20 mouse cellular contexts compared by ENCODE assay signal in the genomic region with DNA sequence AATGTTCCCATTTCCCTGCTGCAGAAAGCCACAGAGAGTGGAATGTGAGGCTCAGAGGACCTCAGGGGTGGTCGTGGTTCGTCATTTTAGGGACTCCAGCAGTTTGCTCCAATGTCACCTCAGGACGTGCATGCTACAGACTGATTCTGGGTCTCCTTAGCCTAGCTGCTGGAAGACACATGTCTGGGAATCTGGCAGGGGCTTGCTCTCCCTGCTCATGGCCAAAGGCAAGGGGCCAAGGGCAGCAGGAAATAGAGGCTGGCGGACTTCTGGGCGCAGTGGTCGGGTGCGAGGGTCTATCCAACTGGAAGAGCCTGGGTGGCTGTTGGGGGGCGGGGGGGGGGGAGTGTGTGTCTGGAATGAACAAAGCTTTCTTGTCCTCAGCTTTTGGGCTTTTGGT. TPM values are rescaled to one million over a fixed set of nuclear protein-coding genes. Genes with fewer than 3 reads are reported as not detected.
A peak's percentile ranks its signal among the peaks of the same experiment; 100 is the strongest.
DNase-seq lines count a peak whose midpoint lies in the region; ATAC-seq and TF ChIP-seq lines count a peak whose summit lies in the region.
"Not testable (repeated sequence)": the region's sequence is repeated elsewhere in the genome, so short reads cannot be mapped to it uniquely, and the experiment has no call there.
"Had no signal": no experiment of that assay in that cellular context is flagged by ENCODE, and none has a peak within 500 bp of the region (broad histone marks: within the 10 kb centered on the region; RNA-seq: fewer than 3 reads in every experiment).

No protein-coding gene starts in this region.

- not testable (repeated sequence) for H3K4me3 ChIP-seq in forebrain, postnatal 0 days (ENCODE audit: low read depth, low read length); hindbrain, embryonic 16.5 days (ENCODE audit: low read length); lung, embryonic 15.5 days; lung, embryonic 16.5 days (ENCODE audit: low read length)

- no CpG with 5 or more reads among the region's 8 CpGs for WGBS in forebrain, postnatal 0 days
- WGBS in hindbrain, embryonic 16.5 days, result no CpG with 5 or more reads among the region's 8 CpGs
- WGBS in lung, embryonic 15.5 days, result no CpG with 5 or more reads among the region's 8 CpGs
- no CpG with 5 or more reads among the region's 8 CpGs for WGBS in lung, embryonic 16.5 days

- not testable (repeated sequence) for H3K4me1 ChIP-seq in forebrain, postnatal 0 days (ENCODE audit: insufficient read depth); hindbrain, embryonic 16.5 days (ENCODE audit: control insufficient read depth, insufficient read depth, low read depth, low read length); lung, embryonic 15.5 days; lung, embryonic 16.5 days (replicated peaks; ENCODE audit: control insufficient read depth, insufficient read depth, low read length)

- TF ChIP-seq CTCF in forebrain, postnatal 0 days (IDR thresholded peaks at IDR 0.05; ENCODE audit: low read depth), result not testable (repeated sequence)

- H3K9ac ChIP-seq in forebrain, postnatal 0 days; hindbrain, embryonic 16.5 days (ENCODE audit: low read depth, low read length); lung, embryonic 15.5 days; lung, embryonic 16.5 days (ENCODE audit: low read length): not testable (repeated sequence)

- H3K9me3 ChIP-seq in forebrain, postnatal 0 days (ENCODE audit: low read length); hindbrain, embryonic 16.5 days (ENCODE audit: control insufficient read depth, low read length); lung, embryonic 15.5 days; lung, embryonic 16.5 days (ENCODE audit: control insufficient read depth, low read length): not testable (repeated sequence)

- not testable (repeated sequence) for DNase-seq in forebrain, postnatal 0 days

- peak; percentile 64 for ATAC-seq in forebrain, postnatal 0 days
- ATAC-seq in hindbrain, embryonic 16.5 days, result 0 out of 2 replicates have a peak, but pooled peaks have one; percentile 30
- peak; percentile 31; the same call in 1 of the 2 replicates for ATAC-seq in lung, embryonic 15.5 days (ENCODE audit: borderline replicate concordance, extremely low read depth, low FRiP score, low TSS enrichment)
- peak; percentile 66; the same call in 1 of the 2 replicates for ATAC-seq in lung, embryonic 16.5 days (ENCODE audit: low read depth)

- H3K36me3 ChIP-seq in forebrain, postnatal 0 days (ENCODE audit: insufficient read depth); hindbrain, embryonic 16.5 days (ENCODE audit: control insufficient read depth, insufficient read depth, low read length); lung, embryonic 15.5 days; lung, embryonic 16.5 days (ENCODE audit: control insufficient read depth, insufficient read depth, low read length): not testable (repeated sequence)

- H3K4me2 ChIP-seq in forebrain, postnatal 0 days (ENCODE audit: low read depth); hindbrain, embryonic 16.5 days (ENCODE audit: low read length); lung, embryonic 15.5 days; lung, embryonic 16.5 days (ENCODE audit: low read depth, low read length): not testable (repeated sequence)

- H3K27me3 ChIP-seq in forebrain, postnatal 0 days (ENCODE audit: insufficient read depth, low read length); hindbrain, embryonic 16.5 days (replicated peaks; ENCODE audit: control insufficient read depth, insufficient read depth, low read length); lung, embryonic 15.5 days; lung, embryonic 16.5 days (ENCODE audit: control insufficient read depth, insufficient read depth, low read depth, low read length): not testable (repeated sequence)

- not testable (repeated sequence) for H3K27ac ChIP-seq in forebrain, postnatal 0 days (ENCODE audit: low read depth, low read length); hindbrain, embryonic 16.5 days (ENCODE audit: low read depth, low read length); lung, embryonic 15.5 days; lung, embryonic 16.5 days (ENCODE audit: low read length)

RNA-seq across cellular contexts. Expression of a gene that starts 6.1 kb away (rescaled TPM):
- 2.0 TPM in 1 of 2 replicates, not detected in the other for total RNA-seq in forebrain, postnatal 0 days (2014; rRNA removed)
- polyA plus RNA-seq in forebrain, postnatal 0 days (2015; fragmentation: Nextera tagmentation; extraction: Ambion mirVana), result 0.70 TPM in 1 of 2 replicates, not detected in the other
- polyA plus RNA-seq in hindbrain, embryonic 16.5 days (2015; fragmentation: Nextera tagmentation; extraction: Ambion mirVana), result not detected in 2 replicates
- polyA plus RNA-seq in lung, embryonic 15.5 days (2015; fragmentation: Nextera tagmentation; extraction: Ambion mirVana), result 2.5 and 2.7 TPM in 2 replicates
- 5.3 and 10.5 TPM in 2 replicates for polyA plus RNA-seq in lung, embryonic 16.5 days (2015; fragmentation: Nextera tagmentation; extraction: Ambion mirVana)
- total RNA-seq: CH12.LX, G1E, MEL had no signal
- polyA plus RNA-seq: activated CD4-positive, CD25-positive, alpha-beta regulatory T cell, adult 4 months; brain, embryonic 14.5 days; CD4-positive, CD25-positive, alpha-beta regulatory T cell, adult 4 months; G1E; Patski had no signal

RNA-seq across cellular contexts. Expression of a gene that starts 18.5 kb away (rescaled TPM):
- total RNA-seq in forebrain, postnatal 0 days (2014; rRNA removed), result 8.0 and 10.1 TPM in 2 replicates
- polyA plus RNA-seq in forebrain, postnatal 0 days (2015; fragmentation: Nextera tagmentation; extraction: Ambion mirVana), result 4.5 and 5.7 TPM in 2 replicates
- polyA plus RNA-seq in hindbrain, embryonic 16.5 days (2015; fragmentation: Nextera tagmentation; extraction: Ambion mirVana), result 4.7 and 6.7 TPM in 2 replicates
- polyA plus RNA-seq in lung, embryonic 15.5 days (2015; fragmentation: Nextera tagmentation; extraction: Ambion mirVana), result 3.0 and 3.6 TPM in 2 replicates
- polyA plus RNA-seq in lung, embryonic 16.5 days (2015; fragmentation: Nextera tagmentation; extraction: Ambion mirVana), result 4.2 and 5.2 TPM in 2 replicates

RNA-seq across cellular contexts. Expression of a gene that starts 29.1 kb away (rescaled TPM):
- total RNA-seq in forebrain, postnatal 0 days (2014; rRNA removed), result 0.33 TPM in 1 of 2 replicates, not detected in the other
- polyA plus RNA-seq in forebrain, postnatal 0 days (2015; fragmentation: Nextera tagmentation; extraction: Ambion mirVana), result 0.16 TPM in 1 of 2 replicates, not detected in the other
- not detected in 2 replicates for polyA plus RNA-seq in hindbrain, embryonic 16.5 days (2015; fragmentation: Nextera tagmentation; extraction: Ambion mirVana)
- polyA plus RNA-seq in lung, embryonic 15.5 days (2015; fragmentation: Nextera tagmentation; extraction: Ambion mirVana), result not detected in 2 replicates
- 0.09 TPM in 1 of 2 replicates, not detected in the other for polyA plus RNA-seq in lung, embryonic 16.5 days (2015; fragmentation: Nextera tagmentation; extraction: Ambion mirVana)
- total RNA-seq: adrenal gland, adult 18-20 months; adrenal gland, adult 2 months; adrenal gland, adult 8-10 months; adrenal gland, postnatal 10 days; adrenal gland, postnatal 14 days; adrenal gland, postnatal 25 days; adrenal gland, postnatal 36 days; adrenal gland, postnatal 4 days; CH12.LX; MEL had no signal
- polyA plus RNA-seq: activated CD4-positive, CD25-positive, alpha-beta regulatory T cell, adult 4 months; adrenal gland, adult 2 months; brain, embryonic 14.5 days; C2C12; CD4-positive, CD25-positive, alpha-beta regulatory T cell, adult 4 months; G1E had no signal
